Mouse (Mus musculus): Measurements from ENCODE around the gene 1810055G02Rik. TPM values are rescaled to one million over a fixed set of nuclear protein-coding genes. Genes with fewer than 3 reads are reported as not detected.

1810055G02Rik gene
- total RNA-seq, 2 experiments from 2014 or later = 23.4 to 24.3 TPM

DNA sequence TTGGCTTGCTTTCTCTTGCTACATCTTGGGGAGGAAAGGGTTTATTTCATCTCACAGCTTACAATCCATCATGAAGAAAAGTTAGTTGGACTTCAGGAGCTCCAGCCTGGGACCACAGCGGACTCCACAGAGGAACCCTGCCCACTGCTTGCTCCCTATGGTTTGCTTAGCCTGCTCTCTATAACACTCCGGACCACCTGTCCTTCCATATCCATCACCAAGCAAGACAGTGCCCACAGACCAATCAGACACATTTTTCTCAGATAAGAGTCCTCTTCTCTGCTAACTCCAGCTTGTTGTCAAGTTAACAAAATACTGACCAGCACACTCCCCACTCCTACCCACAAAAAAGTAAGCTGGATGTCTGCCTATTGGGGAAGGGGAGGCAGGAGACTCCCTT, 13.6 kb upstream of the 1810055G02Rik start:
- DNase-seq (ENCODE audit: low spot score in 2 of 2) = no peak

DNA sequence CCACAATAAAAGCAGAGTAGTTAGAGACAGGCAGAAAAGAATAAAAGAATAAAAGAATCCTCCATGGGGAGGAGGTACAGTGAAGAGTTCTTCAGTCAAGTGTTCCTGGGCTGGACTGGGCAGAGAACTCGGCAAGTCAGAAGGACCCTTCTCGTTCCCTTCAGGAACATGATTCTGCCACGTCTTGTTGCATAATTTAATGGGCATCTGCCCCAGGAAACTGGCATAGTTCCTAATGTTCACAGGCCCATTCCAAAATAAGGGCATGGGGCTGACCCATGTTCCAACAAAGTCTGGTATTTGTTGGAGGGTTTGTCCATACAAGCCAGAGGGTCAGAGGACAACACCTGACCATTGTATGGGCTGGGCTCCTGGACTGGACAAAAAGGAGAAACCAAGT, 13.1 kb upstream of the 1810055G02Rik start:
- DNase-seq (ENCODE audit: low spot score in 2 of 2) = no peak

DNA sequence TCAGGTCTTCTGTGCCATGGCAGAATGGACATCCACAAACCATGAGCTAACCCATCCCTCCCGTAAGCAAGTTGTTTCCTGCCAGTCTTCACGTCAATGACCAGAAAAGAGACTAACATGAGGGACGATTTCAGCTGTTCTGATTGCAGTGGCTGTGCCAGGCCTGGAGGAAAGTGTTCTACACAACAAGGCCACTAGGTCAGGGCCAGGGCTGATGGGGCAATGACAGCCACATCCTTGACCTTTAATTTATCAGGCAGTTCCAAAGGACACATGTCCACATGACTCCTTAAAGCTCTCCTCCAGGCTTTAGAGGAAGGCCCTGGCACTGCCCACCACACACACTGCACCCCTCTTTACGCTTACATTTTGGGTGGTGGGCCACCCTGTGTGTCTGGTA, 12.6 kb upstream of the 1810055G02Rik start:
- no peak for DNase-seq (ENCODE audit: low spot score in 2 of 2)

DNA sequence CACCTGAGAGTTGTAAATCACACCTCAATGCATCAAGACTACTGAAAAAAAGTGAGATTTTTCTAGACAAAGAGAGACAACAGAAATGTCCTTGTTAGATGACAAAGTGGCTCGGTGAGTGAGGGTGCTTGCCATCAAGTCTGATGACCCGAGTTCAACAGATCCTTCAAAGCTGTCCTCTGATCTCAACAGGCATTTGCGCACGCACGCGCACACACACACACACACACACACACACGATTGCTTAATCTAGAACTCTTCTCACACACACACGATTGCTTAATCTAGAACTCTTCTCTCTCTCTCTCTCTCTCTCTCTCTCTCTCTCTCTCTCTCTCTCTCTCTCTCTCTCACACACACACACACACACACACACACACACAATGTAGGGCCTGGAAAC, 12.1 kb upstream of the 1810055G02Rik start:
- no peak for DNase-seq (ENCODE audit: low spot score in 2 of 2)

DNA sequence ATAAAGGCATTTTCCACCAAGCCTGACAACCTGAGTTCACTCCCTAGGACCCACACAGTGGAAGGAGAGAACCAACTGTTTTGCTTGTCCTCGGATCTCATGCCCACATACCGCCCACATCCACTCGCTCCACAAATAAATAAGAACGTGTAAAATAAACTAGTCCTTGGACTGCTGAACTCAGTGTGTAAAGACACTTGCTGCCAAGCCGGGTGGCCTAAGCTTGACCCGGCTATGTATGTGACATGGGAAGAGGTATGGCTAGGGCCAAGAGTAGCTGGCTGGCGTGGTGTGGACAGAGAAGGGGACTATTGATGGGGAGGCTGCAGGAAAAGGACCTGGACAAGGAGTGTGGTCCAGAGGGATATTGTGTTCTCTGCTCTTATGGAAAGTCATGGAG, 10.1 kb upstream of the 1810055G02Rik start:
- DNase-seq (ENCODE audit: low spot score in 2 of 2) = no peak

DNA sequence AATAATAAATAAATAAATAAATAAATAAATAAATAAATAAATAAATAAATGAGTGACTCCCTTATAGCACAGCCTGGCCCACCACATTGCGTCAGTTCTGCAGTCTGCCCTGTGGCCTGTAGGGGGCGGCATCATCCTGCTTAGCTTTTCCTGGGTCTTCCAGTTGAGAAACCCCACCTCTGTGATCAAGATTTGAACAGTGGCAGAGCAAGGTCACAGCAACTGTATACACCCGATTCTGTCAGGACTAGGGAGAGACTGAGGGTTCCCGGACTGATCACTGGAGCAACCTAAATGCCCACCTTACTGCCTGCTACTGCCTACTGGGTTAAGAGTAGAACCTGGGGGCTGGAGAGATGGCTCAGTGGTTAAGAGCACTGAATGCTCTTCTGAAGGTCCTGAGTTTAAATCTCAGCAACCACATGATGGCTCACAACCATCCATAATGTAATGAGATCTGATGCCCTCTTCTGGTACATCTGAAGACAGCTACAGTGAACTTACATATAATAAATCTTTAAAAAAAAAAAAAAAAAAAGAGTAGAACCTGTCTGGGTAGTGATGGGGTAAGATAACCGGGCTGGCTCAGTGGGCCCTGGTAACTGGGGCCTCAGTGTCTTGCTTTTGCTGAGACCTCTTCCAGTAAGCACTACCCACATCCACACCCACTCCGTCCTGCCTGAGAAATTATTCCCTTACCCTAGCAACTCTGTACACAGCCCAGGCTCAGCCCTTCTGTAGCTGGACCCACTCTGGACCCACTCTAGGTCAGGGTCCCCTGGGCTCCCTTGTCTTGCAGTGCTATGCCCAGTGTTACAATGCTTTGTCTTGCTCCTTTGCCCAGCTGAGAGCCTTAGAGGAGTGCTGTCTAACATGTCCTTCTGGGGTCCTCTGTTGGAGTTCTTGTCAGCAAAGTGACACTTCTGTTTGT, 8.3 kb upstream of the 1810055G02Rik start:
- peak; percentile 54 to 84 for DNase-seq (ENCODE audit: low spot score in 2 of 2)

DNA sequence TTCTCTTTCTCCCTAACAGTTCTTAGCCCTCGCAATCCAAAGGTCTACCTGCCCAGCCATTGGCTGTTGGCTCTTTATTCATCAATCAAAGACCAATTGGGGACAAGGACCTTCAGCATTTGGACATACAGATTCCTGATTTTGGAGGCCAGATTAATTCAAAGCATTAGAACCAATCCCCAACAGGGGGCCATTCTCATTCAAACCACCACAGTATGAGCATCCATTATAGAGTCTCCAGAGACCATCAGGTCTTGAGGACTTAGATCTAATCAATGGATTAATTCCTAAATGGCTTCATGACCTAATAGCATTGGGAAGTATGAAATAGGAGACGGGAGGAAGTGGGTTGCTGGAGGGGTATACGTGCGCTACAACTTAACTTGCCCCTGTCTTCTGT, 5.6 kb upstream of the 1810055G02Rik start:
- no peak for DNase-seq (ENCODE audit: low spot score in 2 of 2)

DNA sequence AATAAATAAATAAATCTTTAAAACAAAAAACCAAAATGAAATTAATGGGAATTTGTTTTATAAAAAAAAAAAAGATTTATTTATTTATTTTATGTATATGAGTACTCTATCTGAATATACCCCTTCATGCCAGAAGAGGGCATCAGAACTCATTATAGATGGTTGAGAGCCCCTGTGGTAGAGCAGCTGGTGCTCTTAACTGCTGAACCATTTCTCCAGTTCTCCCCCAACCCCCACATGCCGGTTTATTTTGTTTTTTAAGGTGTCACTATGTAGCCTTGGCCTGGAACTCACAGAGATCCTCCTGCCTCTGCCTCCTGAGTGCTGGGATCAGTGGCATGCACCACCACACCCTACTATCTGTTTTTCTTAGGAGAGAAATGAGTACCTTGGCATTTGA, 1.8 kb upstream of the 1810055G02Rik start:
- DNase-seq (ENCODE audit: low spot score in 2 of 2) = no peak

DNA sequence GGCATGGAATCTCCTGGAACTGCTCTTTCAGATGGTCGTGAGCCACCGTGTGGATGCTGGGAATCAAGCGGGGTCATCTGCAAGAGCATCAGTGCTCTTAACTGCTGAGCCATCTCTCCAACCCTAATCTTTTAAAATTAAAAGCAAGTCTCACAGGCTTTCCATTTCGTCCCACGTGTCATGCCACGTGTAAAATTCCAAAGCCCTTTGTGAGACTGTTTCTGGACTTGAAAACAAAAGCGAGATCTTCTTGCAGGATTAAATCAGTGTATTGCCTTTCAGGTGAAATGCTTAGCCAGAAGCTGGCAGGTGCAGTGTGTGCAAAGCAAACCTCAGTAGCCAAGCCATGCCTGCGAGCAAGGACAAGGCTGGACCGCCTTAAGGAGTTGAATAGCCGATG, 540 bp upstream of the 1810055G02Rik start:
- DNase-seq (ENCODE audit: low spot score in 2 of 2) = no peak

DNA sequence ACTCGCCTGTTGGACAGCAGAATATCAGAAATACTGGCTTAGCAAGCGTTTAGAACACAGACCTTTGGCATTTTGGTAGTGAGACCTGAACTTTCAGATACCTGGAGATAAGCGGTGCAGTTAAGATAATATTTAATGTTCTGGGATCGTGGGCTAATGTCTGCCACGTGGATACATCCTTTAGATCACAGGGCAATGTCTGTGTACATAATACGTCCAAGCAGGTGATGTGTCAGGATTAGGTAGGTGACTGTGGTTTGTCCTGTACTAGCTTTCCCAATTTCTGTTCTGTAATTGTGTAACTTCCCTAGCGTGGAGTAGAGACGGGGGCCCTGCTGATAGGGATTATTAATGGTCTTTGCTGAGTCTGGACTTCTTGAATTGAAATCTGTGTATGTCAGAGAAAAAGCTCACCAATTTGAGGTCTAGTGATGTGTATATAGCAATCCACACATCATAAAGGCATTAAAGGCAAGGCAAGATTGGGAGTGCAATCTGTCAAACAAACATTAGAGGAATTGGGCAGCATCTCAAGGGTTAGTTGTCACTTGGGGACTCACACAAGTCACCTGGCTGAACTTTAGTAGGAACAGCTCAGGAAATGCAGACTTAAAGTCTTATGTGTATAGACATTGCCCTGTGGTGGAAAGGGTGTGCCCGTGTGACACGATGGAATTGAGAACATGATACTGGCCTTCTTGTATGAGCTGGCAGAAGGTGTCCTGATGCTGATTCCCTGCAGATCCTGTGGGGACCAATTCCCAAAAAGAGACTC, 1.1 kb downstream of the 1810055G02Rik start:
- DNase-seq (ENCODE audit: low spot score in 2 of 2) = no peak

DNA sequence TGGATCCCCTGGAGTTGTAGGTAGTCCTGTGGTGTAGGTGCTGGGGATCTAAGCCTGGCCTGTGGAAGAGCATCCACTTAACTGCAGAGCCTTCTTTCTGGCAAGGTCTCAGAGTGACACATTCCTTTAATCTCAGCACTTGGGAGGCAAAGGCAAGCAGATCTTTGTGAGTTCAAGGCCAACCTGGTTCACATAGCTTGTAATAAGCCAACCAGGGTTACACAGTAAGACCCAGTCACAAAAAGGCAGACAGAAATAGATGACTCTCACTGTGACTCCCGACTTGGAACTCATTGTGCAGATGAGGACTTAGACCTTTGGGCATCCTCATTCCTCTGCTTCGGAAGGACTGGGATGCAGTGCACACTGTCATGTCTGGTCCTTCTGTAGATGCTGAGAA, 2.3 kb downstream of the 1810055G02Rik start:
- DNase-seq (ENCODE audit: low spot score in 2 of 2) = no peak

DNA sequence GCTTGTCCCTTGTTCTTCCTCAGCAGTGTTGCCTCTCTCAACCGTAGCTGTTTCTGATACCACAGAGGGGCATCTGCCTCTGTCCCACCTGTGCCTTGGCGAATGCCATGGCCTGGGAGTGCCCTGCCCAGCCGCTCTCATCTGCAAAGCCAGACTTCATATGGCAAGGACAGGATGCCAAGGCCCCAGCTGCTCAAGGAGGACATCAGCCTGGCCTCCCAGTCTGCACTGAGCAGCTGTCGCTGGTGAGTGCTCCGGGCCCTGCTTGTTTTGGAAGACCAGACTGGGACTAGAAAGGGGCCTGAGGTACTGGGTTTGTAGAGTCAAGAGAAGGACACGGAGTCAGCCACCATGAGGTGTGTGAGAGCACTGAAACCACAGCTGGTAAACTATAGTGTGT, 6.3 kb downstream of the 1810055G02Rik start:
- no peak for DNase-seq (ENCODE audit: low spot score in 2 of 2)

DNA sequence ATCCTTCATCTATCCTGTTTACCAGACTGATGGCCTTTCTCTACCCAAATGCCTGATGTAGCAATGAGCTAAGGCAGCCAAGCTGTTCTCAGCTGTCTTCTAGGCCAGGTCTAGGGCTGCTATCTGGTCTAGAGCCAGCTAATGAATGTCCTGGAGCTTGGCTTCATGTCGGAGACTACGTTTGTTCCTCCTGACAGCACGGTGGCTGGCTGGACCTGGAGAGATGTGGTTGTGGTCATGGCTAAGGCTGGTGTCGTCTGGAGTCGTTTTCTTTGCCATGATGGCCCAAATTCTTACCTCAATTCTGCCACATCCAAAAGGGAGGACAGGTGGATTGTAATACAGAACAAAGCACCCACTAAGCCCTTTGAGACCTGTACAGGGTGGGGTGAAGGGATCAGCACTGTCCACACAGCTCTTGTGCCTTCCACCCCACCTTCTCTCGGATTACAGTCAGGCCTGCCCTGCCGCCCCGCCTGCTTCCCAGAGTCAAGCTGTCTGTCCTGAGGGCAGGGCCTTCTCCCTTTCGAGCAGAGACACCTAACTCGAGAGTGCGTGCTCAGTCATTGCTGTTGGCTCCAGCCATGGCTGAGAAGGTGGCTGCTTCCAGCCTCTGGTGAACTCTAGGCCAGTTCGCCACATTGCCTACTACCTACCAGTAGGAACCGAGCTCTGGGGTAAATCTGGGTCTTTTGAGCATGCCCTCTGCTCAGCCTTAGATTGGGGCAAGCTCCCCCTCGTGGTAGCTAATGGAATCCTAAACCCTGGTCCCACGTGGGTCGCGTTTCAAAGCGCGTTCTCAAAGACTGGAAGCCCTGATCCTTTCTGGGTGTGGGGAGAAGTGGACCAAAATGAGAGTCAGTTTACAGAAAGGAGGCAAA, 10.6 kb downstream of the 1810055G02Rik start:
- DNase-seq (ENCODE audit: low spot score in 2 of 2) = peak; percentile 71 to 86

DNA sequence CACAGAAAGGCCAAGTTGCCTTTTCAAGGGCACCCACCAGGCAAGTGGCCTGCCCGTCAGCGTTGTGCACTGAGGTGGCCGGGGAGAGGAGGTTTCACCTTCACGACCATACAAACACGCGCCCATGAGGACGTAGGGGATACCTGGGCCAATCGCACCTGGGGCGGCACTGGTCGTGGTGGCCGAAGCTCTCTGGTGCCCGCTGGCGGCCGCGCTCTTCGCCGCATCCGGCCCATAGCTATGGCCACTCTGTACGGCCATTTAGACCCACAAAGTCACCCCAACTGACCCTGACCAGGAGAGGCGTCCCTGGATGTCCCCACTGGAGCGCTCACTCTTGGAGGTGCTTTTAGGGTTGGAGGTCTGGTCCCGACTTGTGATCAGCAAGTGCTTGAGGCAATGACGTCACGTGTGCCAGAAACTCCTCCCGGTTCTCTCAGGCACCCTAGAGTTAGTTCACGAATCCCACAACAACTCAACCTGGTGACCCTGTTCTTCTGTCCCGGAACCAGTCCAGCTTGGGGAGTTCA, 11.3 kb downstream of the 1810055G02Rik start:
- peak; percentile 27 to 63 for DNase-seq (ENCODE audit: low spot score in 2 of 2)

DNA sequence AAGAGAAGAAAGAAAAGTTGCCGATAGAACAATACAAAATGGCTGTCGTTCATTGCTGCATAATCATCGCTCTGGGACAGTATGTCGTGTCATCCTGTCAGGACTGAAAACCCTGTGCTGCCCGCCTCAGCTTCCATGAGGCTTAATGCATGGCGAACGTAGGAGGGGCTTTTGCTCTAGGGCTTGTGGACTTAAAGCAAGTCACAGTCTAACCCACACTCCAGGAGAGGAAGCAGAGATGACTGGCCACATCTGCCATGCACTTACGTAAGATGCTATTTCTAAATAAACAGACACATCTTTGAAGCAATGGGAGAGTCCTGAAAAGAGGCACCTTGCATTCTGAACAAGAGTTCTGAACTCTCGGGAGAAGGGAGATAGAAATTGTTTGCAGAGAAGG, 15.1 kb downstream of the 1810055G02Rik start:
- no peak for DNase-seq (ENCODE audit: low spot score in 2 of 2)

DNA sequence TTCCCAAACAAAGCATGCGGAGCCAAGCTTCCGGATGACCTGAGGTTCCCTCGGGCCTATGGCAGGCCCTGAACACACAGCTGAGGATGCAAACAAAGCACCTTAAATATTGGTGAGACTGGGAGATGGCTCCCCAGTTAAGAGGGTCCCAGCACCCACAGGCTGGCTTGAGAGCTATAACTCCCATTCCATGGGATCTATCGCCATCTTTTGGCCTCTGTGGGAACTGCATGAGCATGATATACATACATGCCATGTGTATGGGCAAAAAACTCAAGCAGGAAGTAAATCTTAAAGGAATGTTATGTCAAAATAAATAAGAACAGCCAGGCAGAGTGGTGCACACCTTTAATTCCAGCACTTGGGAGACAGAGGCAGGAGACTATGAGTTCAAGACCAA, 15.8 kb downstream of the 1810055G02Rik start:
- DNase-seq (ENCODE audit: low spot score in 2 of 2) = no peak

DNA sequence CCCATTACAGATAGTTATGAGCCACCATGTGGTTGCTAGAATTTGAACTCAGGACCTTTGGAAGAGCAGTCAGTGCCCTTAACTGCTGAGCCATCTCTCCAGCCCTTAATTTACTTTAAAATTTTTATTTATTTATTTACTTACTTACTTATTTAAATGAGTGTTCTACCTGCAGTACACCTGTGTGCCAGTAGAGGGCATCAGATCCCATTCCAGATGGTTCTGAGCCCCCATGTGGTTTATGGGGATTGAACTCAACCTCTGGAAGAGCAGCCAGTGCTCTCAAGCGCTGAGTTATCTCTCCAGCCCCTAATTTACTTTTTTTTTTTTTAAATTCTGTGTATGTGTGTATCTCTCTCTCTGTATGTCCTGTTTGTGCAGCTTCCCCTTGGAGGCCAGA, 16.7 kb downstream of the 1810055G02Rik start:
- peak in 1 of 2 experiments; percentile 84 for DNase-seq (ENCODE audit: low spot score in 2 of 2)

DNA sequence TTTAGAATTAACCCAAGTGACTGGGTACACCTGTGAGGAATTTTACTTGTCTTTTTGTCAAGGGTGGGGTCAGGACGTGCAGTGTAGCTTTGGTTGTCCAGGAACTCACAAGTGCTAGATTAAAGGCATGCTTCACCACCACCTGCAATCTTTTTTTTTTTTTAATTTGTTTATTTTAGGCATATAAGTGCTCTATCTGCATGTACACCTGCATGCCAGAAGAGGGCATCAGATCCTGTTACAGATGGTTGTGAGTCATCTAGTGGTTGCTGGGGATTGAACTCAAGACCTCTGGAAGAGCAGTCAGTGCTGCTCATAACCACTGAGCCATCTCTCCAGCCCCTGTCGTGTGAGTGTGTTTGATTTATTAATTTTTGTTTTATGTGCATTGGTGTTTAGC, 20.8 kb downstream of the 1810055G02Rik start:
- DNase-seq (ENCODE audit: low spot score in 2 of 2) = no peak

DNA sequence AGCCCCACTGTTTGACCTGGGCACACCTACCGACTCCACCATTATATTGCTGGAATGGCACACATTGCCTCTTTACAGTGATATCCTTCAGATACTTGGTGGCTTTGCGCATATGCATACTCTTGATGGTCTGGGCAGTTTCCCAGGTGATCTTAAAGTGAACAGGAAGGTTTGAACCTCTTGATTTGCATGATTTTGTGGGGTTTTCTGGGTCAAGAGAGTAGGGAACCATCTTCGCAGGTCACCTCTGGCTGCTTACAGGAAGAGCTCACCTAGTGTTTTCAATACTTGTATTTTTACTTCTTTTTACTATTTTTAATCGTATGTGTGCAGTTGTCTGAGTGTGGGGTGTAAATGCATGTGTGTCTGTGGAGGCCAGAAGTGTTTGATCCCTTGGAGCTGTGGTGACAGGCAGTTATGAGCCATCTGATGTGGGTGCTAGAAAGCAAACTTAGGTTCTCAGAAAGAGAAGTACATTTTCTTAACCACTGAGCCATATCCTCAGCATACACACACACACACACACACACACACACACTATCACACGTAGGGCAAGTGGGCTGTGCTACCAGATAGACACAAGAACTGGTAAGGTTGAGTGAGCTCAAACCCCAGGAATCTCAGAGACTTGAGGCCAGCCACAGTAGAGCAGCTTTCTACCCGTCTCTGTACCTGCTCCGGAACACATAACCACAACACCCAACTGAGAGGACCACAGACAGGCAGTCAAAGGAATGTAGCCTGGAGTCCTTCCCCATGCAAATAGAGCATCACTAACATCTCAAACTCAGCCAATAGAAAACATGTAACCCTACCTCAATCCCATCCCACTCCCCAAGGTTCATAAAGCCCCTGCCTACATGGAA, 22.9 kb downstream of the 1810055G02Rik start:
- no peak for DNase-seq (ENCODE audit: low spot score in 2 of 2)

DNA sequence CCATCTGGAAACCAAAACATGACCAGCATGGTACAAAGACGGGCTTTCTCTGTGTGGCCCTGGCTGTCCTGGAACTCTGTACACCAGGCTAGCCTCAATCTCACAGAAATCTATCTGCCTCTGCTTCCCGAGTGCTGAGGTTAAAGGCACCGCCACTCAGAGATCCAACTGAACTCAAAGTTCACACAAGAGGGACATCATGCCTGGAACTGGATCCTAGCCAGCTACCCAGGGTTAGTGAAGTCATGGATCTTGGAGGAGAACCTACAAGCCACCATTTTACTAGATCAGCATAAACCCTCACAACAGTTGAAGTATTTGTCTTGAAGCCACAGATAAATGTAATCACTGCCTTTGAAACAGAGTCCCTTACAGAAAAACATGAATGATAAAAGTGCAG, 27.9 kb downstream of the 1810055G02Rik start:
- no peak for DNase-seq (ENCODE audit: low spot score in 2 of 2)

All from layer of hippocampus, adult 18-20 months (tissue).